Mouse (Mus musculus) hindbrain, embryonic 11.5 days (tissue): Measurements from ENCODE around the gene Cer1. TPM values are rescaled to one million over a fixed set of nuclear protein-coding genes. Genes with fewer than 3 reads are reported as not detected.

ENCODE experiments used
- ATAC-seq: fragments of 200-750 bp; cut with Nextera tagmentation; 2 replicates; pipeline ENCODE4 v1.8.0; 2017; ENCODE audit warnings: mild to moderate bottlenecking, moderate TSS enrichment, moderate library complexity; ENCODE audit not compliant: low FRiP score
- DNase-seq: peaks from one replicate; pipeline ENCODE4 v3.0.0-alpha.2; 2015; ENCODE audit warnings: low spot score
- H3K27ac ChIP-seq: fragments of 300-500 bp; sonication (generic); 2 replicates; pipeline ENCODE4 v1.5.1; 2014; ENCODE audit warnings: mild to moderate bottlenecking, low read depth, low read length
- H3K27me3 ChIP-seq: fragments of 300-500 bp; sonication (generic); 2 replicates; pipeline ENCODE4 v1.6.1; 2014; ENCODE audit warnings: mild to moderate bottlenecking, low read length, moderate library complexity, mixed read lengths; ENCODE audit not compliant: control insufficient read depth, insufficient read depth
- H3K36me3 ChIP-seq: fragments of 300-500 bp; sonication (generic); 2 replicates; pipeline ENCODE4 v1.6.1; 2014; ENCODE audit warnings: mild to moderate bottlenecking, low read length, moderate library complexity, mixed read lengths; ENCODE audit not compliant: control insufficient read depth, insufficient read depth
- H3K4me1 ChIP-seq: fragments of 300-500 bp; sonication (generic); replicated peaks from 2 replicates; pipeline ENCODE4 v1.6.1; 2014; ENCODE audit warnings: low read length, mixed read lengths; ENCODE audit not compliant: control insufficient read depth, insufficient read depth
- H3K4me2 ChIP-seq: fragments of 300-500 bp; sonication (generic); replicated peaks from 2 replicates; pipeline ENCODE4 v1.6.1; 2014; ENCODE audit warnings: mild to moderate bottlenecking, low read depth, low read length
- H3K4me3 ChIP-seq: fragments of 300-500 bp; sonication (generic); 2 replicates; pipeline ENCODE4 v1.5.1; 2014; ENCODE audit warnings: low read depth, low read length
- H3K9ac ChIP-seq: fragments of 300-500 bp; sonication (generic); 2 replicates; pipeline ENCODE4 v1.6.1; 2014; ENCODE audit warnings: low read depth, low read length
- H3K9me3 ChIP-seq: fragments of 300-500 bp; sonication (generic); 2 replicates; pipeline ENCODE4 v1.6.1; 2016; ENCODE audit warnings: low read length; ENCODE audit not compliant: control insufficient read depth
- WGBS: fragments of 180-500 bp; shearing (Covaris S2); extraction: QIAGEN DNeasy Blood & Tissue Kit; methylation state at CpG from one replicate; pipeline ENCODE4 v1.1.7; 2014; 5-methylcytosine and 5-hydroxymethylcytosine counted together
- polyA plus RNA-seq: library from polyadenylated mRNA; unstranded; fragments of >200 nt; fragmentation: Nextera tagmentation; extraction: Ambion mirVana; gene quantifications from 2 replicates; pipeline ENCODE4 v1.2.1, GENCODE M21; 2014

Cer1 gene
- polyA plus RNA-seq, 1 experiment from 2014 or later, result 0.28 TPM

DNA sequence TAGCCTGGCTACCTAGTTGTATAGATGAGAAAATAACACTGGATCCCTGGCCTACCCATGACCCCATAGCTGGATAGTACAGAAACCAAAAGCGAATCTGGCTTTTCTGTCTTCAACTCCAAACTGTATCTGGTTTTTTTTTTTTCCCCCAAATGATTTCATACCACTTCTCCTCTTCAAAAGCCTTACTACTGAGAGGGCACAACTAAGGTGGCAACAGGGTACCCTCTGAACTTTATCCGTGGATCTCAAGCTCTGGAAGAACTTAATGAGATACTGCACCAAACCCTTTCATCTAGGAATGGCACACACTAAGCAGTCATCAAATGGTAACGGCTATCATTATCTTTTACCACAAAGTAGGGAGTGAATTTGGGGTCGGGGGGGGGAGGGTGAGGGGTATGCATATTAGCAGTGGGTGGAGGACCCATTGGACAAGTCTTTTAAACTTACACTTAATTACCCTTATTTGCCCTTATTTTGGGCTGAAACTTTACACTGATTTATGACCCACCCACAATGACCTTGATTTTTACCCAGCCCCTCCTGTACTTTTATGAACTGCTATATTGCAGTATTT, 26.4 kb downstream of the Cer1 start:
- no peaks in the 10 kb centered on the region for H3K36me3 ChIP-seq
- H3K4me2 ChIP-seq, result peak overlapping the region; percentile 87
- ATAC-seq (peak; percentile 10), DNase-seq (peak; percentile 11)
- no peaks in the 10 kb centered on the region for H3K27me3 ChIP-seq
- no peaks in the 10 kb centered on the region; the same call in 1 of the 2 replicates for H3K4me1 ChIP-seq
- 35% methylated on average over 4 of the region's 4 CpGs for WGBS
- peak overlapping the region; percentile 92 for H3K9ac ChIP-seq
- no peaks in the 10 kb centered on the region for H3K9me3 ChIP-seq
- H3K4me3 ChIP-seq, result peak overlapping the region; percentile 85
- H3K27ac ChIP-seq, result no peak overlapping the region; the same call in 1 of the 2 replicates

DNA sequence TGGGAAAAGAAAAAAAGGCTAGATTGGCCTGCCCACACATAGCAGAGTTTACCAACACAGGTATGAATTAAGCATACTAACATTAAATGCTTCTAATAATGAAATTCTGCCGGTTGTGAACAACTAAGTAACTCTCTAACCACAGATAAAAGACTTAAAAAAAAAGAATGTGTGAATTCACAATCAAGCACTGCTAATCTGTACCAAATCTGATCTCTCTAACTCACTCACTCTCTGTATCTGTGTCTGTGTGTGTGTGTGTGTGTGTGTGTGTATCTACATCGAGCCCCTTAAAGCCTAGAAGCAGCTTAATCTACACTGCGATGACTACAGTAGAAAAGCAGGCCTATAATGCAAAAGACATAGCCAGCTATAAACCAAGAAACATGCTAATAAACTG, 28.0 kb downstream of the Cer1 start:
- DNase-seq, result no peak
- no peak for ATAC-seq
- no peak overlapping the region for H3K4me2 ChIP-seq
- H3K27me3 ChIP-seq, result no peaks in the 10 kb centered on the region
- H3K4me3 ChIP-seq, result no peak overlapping the region
- no peaks in the 10 kb centered on the region for H3K36me3 ChIP-seq
- no peak overlapping the region for H3K9ac ChIP-seq
- H3K27ac ChIP-seq, result no peak overlapping the region
- H3K9me3 ChIP-seq, result no peaks in the 10 kb centered on the region
- WGBS, result 94% methylated on average over 3 of the region's 3 CpGs
- no peaks in the 10 kb centered on the region; the same call in 1 of the 2 replicates for H3K4me1 ChIP-seq

DNA sequence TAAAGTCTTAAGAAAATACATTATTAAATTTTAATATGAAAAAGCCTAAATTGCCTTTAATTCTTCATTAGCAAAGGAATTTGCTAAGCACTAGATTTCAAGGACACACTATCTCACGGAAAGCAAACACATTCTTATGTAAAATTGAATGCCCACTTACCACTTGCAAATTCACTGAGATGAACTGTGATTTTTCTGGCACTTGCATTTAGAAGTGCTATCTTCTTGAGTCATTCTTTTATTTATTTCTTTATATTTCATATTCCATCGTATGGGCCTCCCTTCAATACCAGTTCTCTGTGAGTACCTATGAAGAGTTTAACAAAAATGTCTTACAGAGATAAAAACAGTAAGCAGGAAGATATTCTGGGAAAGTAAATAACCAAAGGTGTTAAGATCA, 31.1 kb downstream of the Cer1 start:
- no peaks in the 10 kb centered on the region for H3K9me3 ChIP-seq
- H3K27me3 ChIP-seq, result no peaks in the 10 kb centered on the region
- no peak overlapping the region for H3K4me2 ChIP-seq
- no peaks in the 10 kb centered on the region for H3K36me3 ChIP-seq
- DNase-seq, result no peak
- no peaks in the 10 kb centered on the region for H3K4me1 ChIP-seq
- ATAC-seq, result no peak
- no peak overlapping the region for H3K4me3 ChIP-seq
- H3K9ac ChIP-seq, result no peak overlapping the region
- 90% methylated on average over 2 of the region's 2 CpGs for WGBS
- H3K27ac ChIP-seq, result no peak overlapping the region

DNA sequence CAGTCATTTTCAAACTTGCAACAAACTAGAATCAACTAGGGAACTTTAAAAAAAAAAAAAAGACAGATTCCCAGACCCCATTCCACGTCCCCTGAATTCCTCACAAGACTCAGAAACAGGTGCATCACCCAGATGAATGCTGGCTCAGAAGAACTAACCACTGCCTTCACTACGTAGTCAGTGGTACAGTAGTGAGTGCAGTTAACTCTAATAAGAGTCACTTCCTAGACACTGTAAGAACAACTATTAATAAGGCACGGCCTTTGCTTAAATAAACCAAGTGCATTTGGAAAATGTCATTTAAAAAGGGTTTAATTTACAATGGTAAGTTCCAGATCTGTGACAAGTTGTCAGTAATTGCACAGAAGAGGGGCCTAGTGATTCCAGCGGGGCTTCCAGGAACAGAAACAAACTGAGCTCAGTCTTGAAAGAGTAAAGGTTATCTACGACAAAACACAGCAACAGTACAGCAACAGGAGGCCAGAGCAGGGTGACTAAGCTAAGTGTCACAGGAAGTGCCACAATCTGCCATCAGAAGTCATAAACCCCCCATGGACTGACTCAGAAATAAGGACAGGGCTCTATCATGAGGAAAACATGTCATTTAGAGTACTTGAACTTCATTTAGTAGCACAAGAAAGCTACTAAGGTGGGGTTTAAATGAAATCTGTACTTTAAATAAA, 36.3 kb downstream of the Cer1 start:
- no peaks in the 10 kb centered on the region for H3K9me3 ChIP-seq

DNA sequence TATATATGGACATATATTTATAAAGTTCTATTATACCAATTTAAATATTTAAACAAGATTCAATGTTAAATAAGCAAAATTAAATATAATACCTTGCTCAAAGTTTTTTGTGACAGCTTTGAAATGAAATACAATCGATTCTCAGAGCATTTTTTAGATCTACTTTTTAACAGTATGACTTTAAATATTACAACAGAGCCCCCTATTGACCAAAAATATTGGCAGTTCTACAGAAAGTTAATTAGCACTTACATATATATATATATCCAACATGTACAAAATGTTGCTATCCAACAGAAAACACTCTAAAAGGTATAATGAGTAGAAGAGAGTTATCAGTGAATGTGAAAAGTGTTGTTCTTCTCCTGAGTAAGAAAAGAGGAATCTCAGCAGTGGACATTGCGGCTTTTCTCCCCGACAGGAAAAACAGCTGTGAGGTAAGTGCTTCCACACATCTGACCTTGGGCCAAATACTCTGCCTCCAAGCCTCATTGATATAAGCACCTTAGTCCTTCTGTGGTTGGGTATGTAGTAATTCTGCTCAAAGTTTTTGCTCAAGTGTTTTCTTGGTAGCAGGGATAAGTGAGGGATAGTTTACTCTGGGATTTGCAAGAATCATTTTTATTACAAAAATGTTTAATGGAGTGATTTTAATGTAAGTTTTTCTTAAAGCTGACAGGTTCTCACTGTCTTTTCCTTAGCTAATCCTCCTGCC, 47.3 kb downstream of the Cer1 start:
- no peak overlapping the region for H3K4me3 ChIP-seq
- WGBS, result 82% methylated on average over 3 of the region's 3 CpGs
- no peaks in the 10 kb centered on the region for H3K27me3 ChIP-seq
- ATAC-seq, result no peak
- H3K27ac ChIP-seq, result no peak overlapping the region
- H3K4me2 ChIP-seq, result no peak overlapping the region
- no peaks in the 10 kb centered on the region for H3K36me3 ChIP-seq
- H3K9me3 ChIP-seq, result no peaks in the 10 kb centered on the region
- H3K9ac ChIP-seq, result no peak overlapping the region
- no peak for DNase-seq
- H3K4me1 ChIP-seq, result no peaks in the 10 kb centered on the region

More for the DNA sequence above, 36.3 kb downstream of the Cer1 start:
- 62% methylated on average over 5 of the region's 5 CpGs for whole genome bisulfite sequencing
- H3K9ac ChIP-seq, result no peak overlapping the region
- H3K36me3 ChIP-seq, result no peaks in the 10 kb centered on the region
- no peak overlapping the region for H3K4me3 ChIP-seq
- H3K27me3 ChIP-seq, result no peaks in the 10 kb centered on the region
- ATAC-seq (no peak), DNase-seq (no peak)
- no peaks in the 10 kb centered on the region for H3K4me1 ChIP-seq
- H3K4me2 ChIP-seq, result no peak overlapping the region
- H3K27ac ChIP-seq, result no peak overlapping the region

Other genes with a start within 250 kb of the Cer1 start
- gene Nfib, start 179.4 kb downstream of the Cer1 start, polyA plus RNA-seq, result 28.6 and 38.6 TPM in 2 replicates
- 12.7 and 16.9 TPM in 2 replicates for gene Zdhhc21, start 25.2 kb downstream of the Cer1 start, polyA plus RNA-seq
- gene Frem1, start 167.2 kb upstream of the Cer1 start, polyA plus RNA-seq, result 5.3 and 6.4 TPM in 2 replicates